In the genomic region with DNA sequence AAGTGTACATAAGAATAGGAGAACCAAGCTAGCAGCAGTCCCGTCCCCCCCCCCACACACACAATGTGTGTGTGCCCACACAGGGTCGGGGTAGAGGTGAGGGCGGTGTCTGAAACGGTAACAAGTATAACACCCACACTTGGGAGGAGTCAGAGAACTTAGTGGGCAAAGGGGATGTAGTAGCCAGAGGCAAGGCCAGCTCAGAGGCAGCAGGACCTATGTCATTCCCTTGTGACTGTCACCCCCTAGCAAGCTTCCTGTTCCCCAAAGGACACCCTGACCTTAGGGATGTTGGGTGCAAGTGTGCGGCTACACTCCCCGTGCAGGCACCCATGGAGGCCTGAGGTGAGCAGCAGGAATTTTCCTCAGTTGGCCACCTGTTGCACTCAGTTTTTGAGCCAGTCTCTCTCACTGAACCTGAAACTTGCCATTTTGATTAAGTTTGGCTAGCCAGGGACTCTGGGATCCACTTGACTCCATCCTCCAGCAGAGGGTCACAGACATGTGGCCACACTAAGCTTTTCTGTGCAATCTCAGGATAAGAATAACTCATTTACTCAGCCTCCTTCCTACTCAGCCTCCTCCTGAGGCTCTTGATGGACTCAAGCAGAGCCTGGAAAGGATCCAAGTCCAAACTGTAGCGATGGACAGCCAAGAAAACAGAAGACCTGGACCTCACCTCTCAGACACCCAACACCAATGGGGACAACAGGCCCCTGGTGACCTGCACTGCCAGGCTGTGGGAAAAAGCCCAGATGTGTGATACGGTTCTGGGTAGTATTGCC, we compare ENCODE assay signal across 11 mouse cellular contexts. TPM values are rescaled to one million over a fixed set of nuclear protein-coding genes. Genes with fewer than 3 reads are reported as not detected.
DNase-seq lines count a peak whose midpoint lies in the region; ATAC-seq lines count a peak whose summit lies in the region.
"Had no signal": no experiment of that assay in that cellular context is flagged by ENCODE, and none has a peak within 500 bp of the region (broad histone marks: within the 10 kb centered on the region; RNA-seq: fewer than 3 reads in every experiment).

No protein-coding gene starts in this region.

- DNase-seq in kidney, adult 11 months: peak; percentile 41
- DNase-seq in kidney, postnatal 14 days: no peak
- no peak for DNase-seq in embryonic facial prominence, embryonic 10.5 days (ENCODE audit: low spot score)
- no peak for DNase-seq in ovary, postnatal 10 days (ENCODE audit: low spot score)
- DNase-seq in right cerebral cortex, adult 2 months (ENCODE audit: low spot score in 2 of 2): no peak
- DNase-seq: adrenal gland, postnatal 36 days; thymus, adult 2 months had no signal

- H3K4me1 ChIP-seq in embryonic facial prominence, embryonic 10.5 days: peaks cover 63% of the 10 kb centered on the region
- peaks cover 14% of the 10 kb centered on the region for H3K4me1 ChIP-seq in hindbrain, embryonic 16.5 days (ENCODE audit: control insufficient read depth, insufficient read depth, low read depth, low read length)
- peaks cover 79% of the 10 kb centered on the region for H3K4me1 ChIP-seq in liver, embryonic 15.5 days (replicated peaks)

- H3K36me3 ChIP-seq in embryonic facial prominence, embryonic 10.5 days (replicated peaks): peaks cover 50% of the 10 kb centered on the region
- H3K36me3 ChIP-seq in hindbrain, embryonic 16.5 days (ENCODE audit: control insufficient read depth, insufficient read depth, low read length): peaks cover 15% of the 10 kb centered on the region
- H3K36me3 ChIP-seq in liver, embryonic 15.5 days (replicated peaks): peaks cover 43% of the 10 kb centered on the region

- ATAC-seq in hindbrain, embryonic 16.5 days: no peak
- ATAC-seq in liver, embryonic 15.5 days (ENCODE audit: insufficient read depth): no peak
- ATAC-seq in erythroid progenitor cell, adult 5-6 weeks (replicated peaks; ENCODE audit: low FRiP score, poor library complexity, severe bottlenecking): no peak

- no peaks in the 10 kb centered on the region for H3K27me3 ChIP-seq in embryonic facial prominence, embryonic 10.5 days (replicated peaks; ENCODE audit: low read depth, poor library complexity, severe bottlenecking)
- no peaks in the 10 kb centered on the region for H3K27me3 ChIP-seq in hindbrain, embryonic 16.5 days (replicated peaks; ENCODE audit: control insufficient read depth, insufficient read depth, low read length)
- no peaks in the 10 kb centered on the region for H3K27me3 ChIP-seq in liver, embryonic 15.5 days

- peak overlapping the region; percentile 74 for H3K4me2 ChIP-seq in hindbrain, embryonic 16.5 days (ENCODE audit: low read length)
- H3K4me2 ChIP-seq in liver, embryonic 15.5 days: peak overlapping the region; percentile 95

- no peaks in the 10 kb centered on the region for H3K9me3 ChIP-seq in embryonic facial prominence, embryonic 10.5 days
- no peaks in the 10 kb centered on the region for H3K9me3 ChIP-seq in hindbrain, embryonic 16.5 days (ENCODE audit: control insufficient read depth, low read length)
- H3K9me3 ChIP-seq in liver, embryonic 15.5 days (replicated peaks): no peaks in the 10 kb centered on the region

- H3K9ac ChIP-seq in hindbrain, embryonic 16.5 days (ENCODE audit: low read depth, low read length): no peak overlapping the region
- 0 out of 2 replicates have a peak overlapping the region, but pooled peaks have one; percentile 63 for H3K9ac ChIP-seq in liver, embryonic 15.5 days

- H3K4me3 ChIP-seq in embryonic facial prominence, embryonic 10.5 days: peak overlapping the region; percentile 66; the same call in 1 of the 2 replicates
- H3K4me3 ChIP-seq in hindbrain, embryonic 16.5 days (ENCODE audit: low read length): no peak overlapping the region
- H3K4me3 ChIP-seq in liver, embryonic 15.5 days (replicated peaks): peak overlapping the region; percentile 65

- no peak overlapping the region for H3K27ac ChIP-seq in embryonic facial prominence, embryonic 10.5 days (replicated peaks)
- no peak overlapping the region for H3K27ac ChIP-seq in hindbrain, embryonic 16.5 days (ENCODE audit: low read depth, low read length)
- H3K27ac ChIP-seq in liver, embryonic 15.5 days (replicated peaks): peak overlapping the region; percentile 80

- 85% methylated on average over 8 of the region's 8 CpGs for WGBS in embryonic facial prominence, embryonic 10.5 days
- WGBS in hindbrain, embryonic 16.5 days: 77% methylated on average over 8 of the region's 8 CpGs
- WGBS in liver, embryonic 15.5 days (ENCODE audit: insufficient replicate concordance): 54% methylated on average over 8 of the region's 8 CpGs

RNA-seq across cellular contexts. Expression of a gene that starts 1.1 kb away (rescaled TPM):
- 28.0 and 28.8 TPM in 2 replicates for polyA plus RNA-seq in embryonic facial prominence, embryonic 10.5 days (2016; fragmentation: Nextera tagmentation; extraction: Ambion mirVana)
- 18.9 and 21.2 TPM in 2 replicates for polyA plus RNA-seq in hindbrain, embryonic 16.5 days (2015; fragmentation: Nextera tagmentation; extraction: Ambion mirVana)
- polyA plus RNA-seq in liver, embryonic 15.5 days (2015; fragmentation: Nextera tagmentation; extraction: Ambion mirVana): 29.5 and 38.6 TPM in 2 replicates
- 40.0 and 51.6 TPM in 2 replicates for total RNA-seq in erythroid progenitor cell, adult 5-6 weeks (2015; ENCODE audit: low replicate concordance)
- 30.5 and 44.4 TPM in 2 replicates for total RNA-seq in erythroid progenitor cell, adult 5-6 weeks (2017; ENCODE audit: low replicate concordance)

RNA-seq across cellular contexts. Expression of a gene that starts 4.5 kb away (rescaled TPM):
- 250 and 258 TPM in 2 replicates for polyA plus RNA-seq in embryonic facial prominence, embryonic 10.5 days (2016; fragmentation: Nextera tagmentation; extraction: Ambion mirVana)
- polyA plus RNA-seq in hindbrain, embryonic 16.5 days (2015; fragmentation: Nextera tagmentation; extraction: Ambion mirVana): 307 and 320 TPM in 2 replicates
- 168 and 173 TPM in 2 replicates for polyA plus RNA-seq in liver, embryonic 15.5 days (2015; fragmentation: Nextera tagmentation; extraction: Ambion mirVana)
- total RNA-seq in erythroid progenitor cell, adult 5-6 weeks (2015; ENCODE audit: low replicate concordance): 46.5 and 52.4 TPM in 2 replicates
- 24.1 and 28.5 TPM in 2 replicates for total RNA-seq in erythroid progenitor cell, adult 5-6 weeks (2017; ENCODE audit: low replicate concordance)

RNA-seq across cellular contexts. Expression of a gene that starts 21.5 kb away (rescaled TPM):
- polyA plus RNA-seq in embryonic facial prominence, embryonic 10.5 days (2016; fragmentation: Nextera tagmentation; extraction: Ambion mirVana): 0.48 and 0.81 TPM in 2 replicates
- polyA plus RNA-seq in hindbrain, embryonic 16.5 days (2015; fragmentation: Nextera tagmentation; extraction: Ambion mirVana): 2.2 and 3.1 TPM in 2 replicates
- 8.7 and 9.4 TPM in 2 replicates for polyA plus RNA-seq in liver, embryonic 15.5 days (2015; fragmentation: Nextera tagmentation; extraction: Ambion mirVana)
- 5.4 TPM in 2 replicates for total RNA-seq in erythroid progenitor cell, adult 5-6 weeks (2015; ENCODE audit: low replicate concordance)
- 4.7 and 6.8 TPM in 2 replicates for total RNA-seq in erythroid progenitor cell, adult 5-6 weeks (2017; ENCODE audit: low replicate concordance)

RNA-seq across cellular contexts. Expression of a gene that starts 26.9 kb away (rescaled TPM):
- 7.3 and 8.4 TPM in 2 replicates for polyA plus RNA-seq in embryonic facial prominence, embryonic 10.5 days (2016; fragmentation: Nextera tagmentation; extraction: Ambion mirVana)
- polyA plus RNA-seq in hindbrain, embryonic 16.5 days (2015; fragmentation: Nextera tagmentation; extraction: Ambion mirVana): 12.4 and 14.1 TPM in 2 replicates
- polyA plus RNA-seq in liver, embryonic 15.5 days (2015; fragmentation: Nextera tagmentation; extraction: Ambion mirVana): 32.2 and 36.8 TPM in 2 replicates
- 28.5 and 29.3 TPM in 2 replicates for total RNA-seq in erythroid progenitor cell, adult 5-6 weeks (2015; ENCODE audit: low replicate concordance)
- 28.2 and 34.4 TPM in 2 replicates for total RNA-seq in erythroid progenitor cell, adult 5-6 weeks (2017; ENCODE audit: low replicate concordance)

RNA-seq across cellular contexts. Expression of a gene that starts 50.4 kb away (rescaled TPM):
- polyA plus RNA-seq in embryonic facial prominence, embryonic 10.5 days (2016; fragmentation: Nextera tagmentation; extraction: Ambion mirVana): not detected in 2 replicates
- polyA plus RNA-seq in hindbrain, embryonic 16.5 days (2015; fragmentation: Nextera tagmentation; extraction: Ambion mirVana): not detected in 2 replicates
- 0.03 TPM in 1 of 2 replicates, not detected in the other for polyA plus RNA-seq in liver, embryonic 15.5 days (2015; fragmentation: Nextera tagmentation; extraction: Ambion mirVana)
- total RNA-seq in erythroid progenitor cell, adult 5-6 weeks (2015; ENCODE audit: low replicate concordance): 3.6 TPM in 1 of 2 replicates, not detected in the other
- total RNA-seq in erythroid progenitor cell, adult 5-6 weeks (2017; ENCODE audit: low replicate concordance): not detected in 2 replicates
- total RNA-seq: ES-E14 had no signal
